Mouse (Mus musculus) midbrain, embryonic 12.5 days (tissue): ENCODE measurements around the gene Car12. TPM values are rescaled to one million over a fixed set of nuclear protein-coding genes. Genes with fewer than 3 reads are reported as not detected.

Experiments
- ATAC-seq: fragments of 200-750 bp; cut with Nextera tagmentation; 2 replicates; pipeline ENCODE4 v1.8.0; 2017; ENCODE audit warnings: low read depth, moderate TSS enrichment, moderate library complexity; ENCODE audit not compliant: low FRiP score
- H3K27ac ChIP-seq: fragments of 300-500 bp; sonication (generic); replicated peaks from 2 replicates; pipeline ENCODE4 v1.5.1; 2016; ENCODE audit warnings: mild to moderate bottlenecking
- H3K27me3 ChIP-seq: fragments of 300-500 bp; sonication (generic); 2 replicates; pipeline ENCODE4 v1.6.1; 2016; ENCODE audit warnings: mild to moderate bottlenecking
- H3K36me3 ChIP-seq: fragments of 300-500 bp; sonication (generic); 2 replicates; pipeline ENCODE4 v1.6.1; 2016
- H3K4me1 ChIP-seq: fragments of 300-500 bp; sonication (generic); 2 replicates; pipeline ENCODE4 v1.6.1; 2016
- H3K4me2 ChIP-seq: fragments of 300-500 bp; sonication (generic); replicated peaks from 2 replicates; pipeline ENCODE4 v1.6.1; 2016; ENCODE audit warnings: mild to moderate bottlenecking, moderate library complexity
- H3K4me3 ChIP-seq: fragments of 300-500 bp; sonication (generic); 2 replicates; pipeline ENCODE4 v1.5.1; 2016; ENCODE audit warnings: mild to moderate bottlenecking
- H3K9ac ChIP-seq: fragments of 300-500 bp; sonication (generic); replicated peaks from 2 replicates; pipeline ENCODE4 v1.6.1; 2016; ENCODE audit warnings: mild to moderate bottlenecking, moderate library complexity
- H3K9me3 ChIP-seq: fragments of 300-500 bp; sonication (generic); 2 replicates; pipeline ENCODE4 v1.6.1; 2016; ENCODE audit warnings: mild to moderate bottlenecking
- WGBS: fragments of 180-500 bp; shearing (Covaris S2); methylation state at CpG from one replicate; pipeline ENCODE4 v1.1.7; 2016; 5-methylcytosine and 5-hydroxymethylcytosine counted together
- polyA plus RNA-seq: library from polyadenylated mRNA; unstranded; fragments of >200 nt; fragmentation: Nextera tagmentation; extraction: Ambion mirVana; gene quantifications from 2 replicates; pipeline ENCODE4 v1.2.1, GENCODE M21; 2016

Gene Car12
- polyA plus RNA-seq, 1 experiment from 2014 or later, result 0.57 TPM

DNA sequence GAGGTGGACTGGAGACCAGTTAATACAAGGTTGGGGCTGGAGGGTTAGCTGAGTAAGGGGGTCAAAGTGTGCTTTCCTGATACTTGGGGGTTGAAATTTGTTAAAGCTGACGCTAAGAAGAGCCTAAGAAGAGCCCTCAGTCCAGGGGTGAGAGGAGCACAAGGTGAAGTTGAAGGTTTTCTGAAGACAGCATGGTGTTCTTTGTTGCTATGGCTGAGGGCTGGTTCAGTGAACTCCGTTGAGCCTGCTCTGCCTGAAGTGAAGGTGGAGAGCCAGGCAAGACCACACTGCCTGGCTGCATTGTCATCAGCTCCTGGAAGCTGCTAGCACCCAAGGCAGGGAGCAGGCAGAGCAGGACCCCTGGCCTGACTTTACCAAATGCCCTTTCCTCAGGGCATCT, 1.9 kb downstream of the Car12 start:
- no peak for ATAC-seq
- 76% methylated on average over 2 of the region's 2 CpGs for WGBS
- Histone ChIP-seq H3K4me2 (no peak overlapping the region), H3K27me3 (peaks cover 24% of the 10 kb centered on the region), H3K4me3 (no peak overlapping the region), H3K9me3 (no peaks in the 10 kb centered on the region), H3K36me3 (no peaks in the 10 kb centered on the region), H3K9ac (no peak overlapping the region), H3K4me1 (peaks cover 13% of the 10 kb centered on the region), H3K27ac (no peak overlapping the region)

- no peak for ATAC-seq
- Histone ChIP-seq H3K27me3 (peaks cover 24% of the 10 kb centered on the region), H3K4me2 (no peak overlapping the region), H3K9ac (no peak overlapping the region), H3K27ac (no peak overlapping the region), H3K36me3 (no peaks in the 10 kb centered on the region), H3K4me3 (no peak overlapping the region), H3K9me3 (no peaks in the 10 kb centered on the region), H3K4me1 (peaks cover 13% of the 10 kb centered on the region)
- 96% methylated on average over 3 of the region's 3 CpGs for WGBS
These were observed 3.0 kb downstream of the Car12 start for GRCm38 (mm10) chr9:66716533-66716932.

- H3K4me3 ChIP-seq, result no peak overlapping the region
- H3K27me3 ChIP-seq, result no peaks in the 10 kb centered on the region
- peaks cover 7% of the 10 kb centered on the region for H3K4me1 ChIP-seq
- ATAC-seq, result no peak
- no peak overlapping the region for H3K4me2 ChIP-seq
- 93% methylated on average over 8 of the region's 8 CpGs for WGBS
- no peaks in the 10 kb centered on the region for H3K9me3 ChIP-seq
- no peaks in the 10 kb centered on the region for H3K36me3 ChIP-seq
- H3K9ac ChIP-seq, result no peak overlapping the region
- no peak overlapping the region for H3K27ac ChIP-seq
These were observed 7.4 kb downstream of the Car12 start for GRCm38 (mm10) chr9:66720686-66721450.

GRCm38 (mm10) chr9:66722187-66722868, 8.8 kb downstream of the Car12 start:
- no peaks in the 10 kb centered on the region for H3K36me3 ChIP-seq
- 80% methylated on average over 5 of the region's 5 CpGs for WGBS
- no peak overlapping the region for H3K27ac ChIP-seq
- H3K4me2 ChIP-seq, result no peak overlapping the region
- H3K9me3 ChIP-seq, result no peaks in the 10 kb centered on the region
- H3K9ac ChIP-seq, result no peak overlapping the region
- peaks cover 7% of the 10 kb centered on the region for H3K4me1 ChIP-seq
- no peaks in the 10 kb centered on the region for H3K27me3 ChIP-seq
- H3K4me3 ChIP-seq, result no peak overlapping the region
- no peak for ATAC-seq

DNA sequence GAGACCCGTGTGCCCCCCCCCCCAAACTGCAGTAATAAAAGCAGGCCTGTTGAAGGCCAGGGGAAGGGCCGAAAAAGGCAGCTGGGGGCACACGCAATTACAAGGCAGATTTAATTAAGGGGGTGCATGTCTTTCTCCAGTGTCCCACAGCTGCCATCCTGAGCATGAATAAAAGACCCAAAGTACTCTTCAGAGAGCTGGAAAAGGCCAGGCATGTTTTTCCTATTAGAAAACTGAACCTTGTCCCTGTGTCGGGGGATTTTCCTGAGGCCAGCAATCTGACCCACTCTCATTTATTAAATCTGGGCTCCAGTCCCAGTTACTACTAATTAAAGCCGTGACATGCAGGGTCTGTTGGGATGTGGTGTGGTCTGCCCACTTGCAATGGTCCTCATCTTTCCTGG, 9.4 kb downstream of the Car12 start:
- Histone ChIP-seq H3K4me3 (no peak overlapping the region), H3K27ac (no peak overlapping the region), H3K9ac (no peak overlapping the region), H3K27me3 (no peaks in the 10 kb centered on the region), H3K36me3 (no peaks in the 10 kb centered on the region), H3K4me1 (peaks cover 7% of the 10 kb centered on the region), H3K9me3 (no peaks in the 10 kb centered on the region), H3K4me2 (no peak overlapping the region)
- WGBS, result 71% methylated on average over 5 of the region's 5 CpGs
- no peak for ATAC-seq

GRCm38 (mm10) chr9:66725591-66725990, 12.1 kb downstream of the Car12 start:
- H3K9ac ChIP-seq, result no peak overlapping the region
- no peaks in the 10 kb centered on the region for H3K9me3 ChIP-seq
- no peak for ATAC-seq
- no peak overlapping the region for H3K4me3 ChIP-seq
- no peak overlapping the region for H3K4me2 ChIP-seq
- H3K27ac ChIP-seq, result no peak overlapping the region
- no peaks in the 10 kb centered on the region for H3K27me3 ChIP-seq
- peaks cover 7% of the 10 kb centered on the region for H3K4me1 ChIP-seq
- WGBS, result 89% methylated on average over 3 of the region's 3 CpGs
- no peaks in the 10 kb centered on the region for H3K36me3 ChIP-seq

DNA sequence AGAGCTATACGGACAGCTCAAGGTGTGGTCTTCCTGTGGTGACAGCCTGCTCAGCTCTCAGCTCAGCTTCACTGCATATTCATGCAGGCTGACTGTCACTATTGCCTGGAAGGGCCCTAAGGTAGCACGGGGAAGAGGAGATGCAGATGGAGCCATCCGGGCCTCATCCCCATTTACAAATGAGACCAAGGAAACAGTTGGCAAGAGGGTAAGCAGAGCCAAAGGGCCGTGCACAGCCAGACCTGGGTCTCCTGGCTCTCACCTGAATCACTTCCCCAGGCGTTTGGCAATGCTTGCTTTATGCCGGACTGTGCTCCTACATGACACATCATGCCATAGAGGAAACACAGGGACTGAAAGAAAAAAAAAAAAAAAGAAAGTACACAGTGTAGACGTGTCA, 13.8 kb downstream of the Car12 start:
- H3K9ac ChIP-seq, result no peak overlapping the region
- no peak overlapping the region for H3K4me2 ChIP-seq
- H3K27me3 ChIP-seq, result no peaks in the 10 kb centered on the region
- no peaks in the 10 kb centered on the region for H3K9me3 ChIP-seq
- ATAC-seq, result no peak
- whole genome bisulfite sequencing, result 77% methylated on average over 7 of the region's 7 CpGs
- H3K4me1 ChIP-seq, result peaks cover 7% of the 10 kb centered on the region
- no peaks in the 10 kb centered on the region for H3K36me3 ChIP-seq
- no peak overlapping the region for H3K4me3 ChIP-seq
- no peak overlapping the region for H3K27ac ChIP-seq

DNA sequence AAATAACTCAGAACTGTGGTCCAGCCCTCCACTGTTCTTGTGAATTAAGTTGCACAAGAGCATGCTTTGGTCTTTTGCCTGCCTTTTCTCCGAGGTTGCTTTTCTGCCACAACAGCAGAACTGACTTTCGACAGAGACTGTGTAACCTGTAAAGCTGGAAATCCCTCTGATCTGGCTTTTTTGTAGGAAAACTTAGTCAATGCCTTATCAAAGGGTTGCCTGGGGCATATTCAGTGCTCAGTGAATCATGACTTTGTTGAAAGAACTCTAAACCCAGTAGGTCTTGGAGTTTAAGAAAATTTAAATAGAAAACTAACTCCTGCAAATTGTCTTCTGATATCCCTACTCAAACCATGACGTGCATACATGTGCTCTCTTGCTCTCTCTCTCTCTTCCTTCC, 17.1 kb downstream of the Car12 start:
- no peak for ATAC-seq
- Histone ChIP-seq H3K9ac (no peak overlapping the region), H3K9me3 (no peaks in the 10 kb centered on the region), H3K4me1 (no peaks in the 10 kb centered on the region), H3K4me3 (no peak overlapping the region), H3K4me2 (no peak overlapping the region), H3K27me3 (0 out of 2 replicates have a peak, but pooled peaks cover 3% of the 10 kb centered on the region), H3K27ac (no peak overlapping the region), H3K36me3 (no peaks in the 10 kb centered on the region)
- 68% methylated on average over 3 of the region's 3 CpGs for WGBS

GRCm38 (mm10) chr9:66731284-66731683, 17.8 kb downstream of the Car12 start:
- Histone ChIP-seq H3K4me2 (no peak overlapping the region), H3K4me1 (no peaks in the 10 kb centered on the region), H3K9me3 (no peaks in the 10 kb centered on the region), H3K4me3 (no peak overlapping the region), H3K36me3 (no peaks in the 10 kb centered on the region), H3K27me3 (0 out of 2 replicates have a peak, but pooled peaks cover 3% of the 10 kb centered on the region), H3K9ac (no peak overlapping the region), H3K27ac (no peak overlapping the region)
- 86% methylated on average over 7 of the region's 7 CpGs for WGBS
- no peak for ATAC-seq

DNA sequence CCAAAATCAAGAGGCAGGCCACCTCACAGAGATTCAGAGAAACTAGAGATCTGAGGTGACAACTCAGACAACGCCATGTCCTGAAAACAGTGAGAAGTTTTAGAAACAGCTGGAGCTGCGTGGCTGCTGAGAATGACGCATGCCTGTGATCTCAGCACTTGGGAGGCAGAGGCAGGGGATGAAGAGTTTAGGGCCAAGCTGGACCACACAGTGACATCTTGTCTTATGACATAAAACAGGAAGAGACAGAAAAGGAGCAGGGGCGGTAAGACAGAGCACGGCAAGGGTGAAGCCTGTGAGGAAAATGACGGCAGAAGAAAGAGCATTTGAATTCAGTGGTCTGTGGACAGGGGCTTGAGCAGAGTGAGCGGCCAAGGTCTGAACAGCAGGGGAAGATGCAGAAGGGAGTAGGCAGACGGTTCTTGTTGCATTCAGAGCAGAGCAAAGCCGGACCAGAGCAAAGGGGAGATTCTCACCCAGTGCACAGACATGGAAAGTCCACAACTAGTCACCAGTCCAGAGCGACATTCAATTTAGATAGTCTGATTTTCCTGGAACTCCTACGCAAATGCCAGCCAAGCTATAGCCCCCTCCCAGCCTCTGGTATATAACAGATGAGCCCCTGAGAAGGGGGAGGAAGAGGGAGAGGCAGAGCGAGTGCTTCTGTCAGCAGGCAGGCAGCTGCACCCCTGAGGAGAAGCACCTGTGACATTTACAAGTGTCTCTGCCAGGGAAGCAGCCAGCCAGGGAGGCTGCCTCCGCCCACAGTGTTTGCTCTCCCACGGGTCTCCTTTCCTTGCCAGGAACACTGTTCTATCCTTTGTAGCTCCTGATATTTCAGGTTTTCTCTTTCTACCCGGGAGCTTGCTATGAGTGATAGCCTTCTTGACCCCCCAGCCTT, 19.6 kb downstream of the Car12 start:
- no peak overlapping the region for H3K4me2 ChIP-seq
- H3K9ac ChIP-seq, result no peak overlapping the region
- no peak overlapping the region for H3K27ac ChIP-seq
- H3K9me3 ChIP-seq, result no peaks in the 10 kb centered on the region
- H3K27me3 ChIP-seq, result 0 out of 2 replicates have a peak, but pooled peaks cover 3% of the 10 kb centered on the region
- WGBS, result 57% methylated on average over 15 of the region's 15 CpGs
- H3K4me3 ChIP-seq, result no peak overlapping the region
- no peak for ATAC-seq
- no peaks in the 10 kb centered on the region for H3K36me3 ChIP-seq
- no peaks in the 10 kb centered on the region for H3K4me1 ChIP-seq

DNA sequence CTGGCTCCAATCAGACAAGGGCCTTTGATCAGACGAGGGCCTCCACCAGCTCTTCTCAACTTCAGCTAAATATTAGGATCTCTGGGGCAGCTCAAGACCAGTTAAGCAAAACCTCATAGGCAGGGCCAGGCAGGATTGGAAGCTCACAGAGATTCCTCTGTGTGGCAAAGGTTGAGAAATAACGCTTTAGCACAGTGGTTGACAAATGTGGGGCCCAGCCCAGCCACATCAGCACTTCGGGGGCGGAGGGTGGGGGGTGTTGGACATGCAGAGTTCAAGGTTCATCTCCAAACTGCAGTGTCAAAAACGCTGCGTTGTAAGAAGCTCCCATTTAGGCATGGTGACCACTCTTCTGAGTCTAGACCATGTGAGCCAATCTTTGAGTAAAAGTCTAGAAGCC, 21.1 kb downstream of the Car12 start:
- no peaks in the 10 kb centered on the region for H3K4me1 ChIP-seq
- WGBS, result 92% methylated on average over 6 of the region's 6 CpGs
- no peak overlapping the region for H3K4me3 ChIP-seq
- H3K9ac ChIP-seq, result no peak overlapping the region
- no peak for ATAC-seq
- H3K4me2 ChIP-seq, result no peak overlapping the region
- no peaks in the 10 kb centered on the region for H3K36me3 ChIP-seq
- 0 out of 2 replicates have a peak, but pooled peaks cover 3% of the 10 kb centered on the region for H3K27me3 ChIP-seq
- H3K27ac ChIP-seq, result no peak overlapping the region
- no peaks in the 10 kb centered on the region for H3K9me3 ChIP-seq

DNA sequence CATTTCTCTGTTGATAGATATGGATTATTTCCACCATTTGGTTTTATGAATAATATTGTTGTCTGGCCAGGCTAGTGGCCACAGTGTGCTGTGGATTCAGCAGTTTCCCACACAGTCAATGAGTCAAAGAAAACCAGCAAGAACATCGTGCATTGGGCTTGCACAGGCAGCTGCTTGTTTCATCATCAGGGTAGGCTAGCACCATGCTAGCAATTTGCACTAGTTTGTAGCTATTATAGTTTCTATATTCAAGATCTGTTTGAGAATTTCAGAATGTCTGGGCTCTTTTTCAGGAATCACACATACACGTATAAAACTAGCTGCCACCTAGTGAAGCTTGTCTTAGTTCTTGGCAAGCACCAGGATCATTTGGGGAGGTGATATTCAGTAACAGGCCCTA, 21.6 kb downstream of the Car12 start:
- H3K36me3 ChIP-seq, result no peaks in the 10 kb centered on the region
- no peak overlapping the region for H3K9ac ChIP-seq
- H3K9me3 ChIP-seq, result no peaks in the 10 kb centered on the region
- ATAC-seq, result no peak
- H3K4me3 ChIP-seq, result no peak overlapping the region
- no peak overlapping the region for H3K27ac ChIP-seq
- H3K4me1 ChIP-seq, result no peaks in the 10 kb centered on the region
- no peak overlapping the region for H3K4me2 ChIP-seq
- 90% methylated on average over 2 of the region's 2 CpGs for WGBS
- H3K27me3 ChIP-seq, result 0 out of 2 replicates have a peak, but pooled peaks cover 3% of the 10 kb centered on the region
